Mouse (Mus musculus) liver, postnatal 0 days (tissue): ENCODE data around the gene Lgals1.

Experiments used
- CTCF ChIP-seq: sonication (generic); IDR thresholded peaks from 2 replicates; pipeline ENCODE4 v1.5.1; 2016; ENCODE audit warnings: antibody characterized with exemption, low read depth
- EP300 ChIP-seq: IDR thresholded peaks from 2 replicates; pipeline ENCODE4 v1.6.1; 2016; ENCODE audit warnings: antibody characterized with exemption, low read depth, mild to moderate bottlenecking

- TF ChIP-seq CTCF (no peak), EP300 (no peak)
Observed at GRCm38 (mm10) chr15:78936403-78936802, 9.9 kb downstream of the Lgals1 start.
